Mouse (Mus musculus) spleen, adult 2 months (tissue): ENCODE data around the gene Synpo2. TPM values are rescaled to one million over a fixed set of nuclear protein-coding genes. Genes with fewer than 3 reads are reported as not detected.

Experiments
- DNase-seq, 2 experiments: peaks; one replicate each; pipeline versions ENCODE4 v3.0.0 to v3.0.0-alpha.2; 2012 to 2021; ENCODE audit warnings: low spot score in 2 of 2, low read depth in 1 of 2
- H3K27ac ChIP-seq: fragments of 200-500 bp; 2 replicates; pipeline ENCODE4 v1.5.1; 2012; ENCODE audit warnings: low read length, inconsistent platforms; ENCODE audit not compliant: insufficient read depth
- H3K27me3 ChIP-seq: fragments of 200-500 bp; 2 replicates; pipeline ENCODE4 v1.6.1; 2012; ENCODE audit warnings: mild to moderate bottlenecking, moderate library complexity, low read length, inconsistent platforms; ENCODE audit not compliant: control insufficient read depth, insufficient read depth
- H3K36me3 ChIP-seq: fragments of 200-500 bp; 2 replicates; pipeline ENCODE4 v1.6.1; 2012; ENCODE audit warnings: mild to moderate bottlenecking, low read length, inconsistent platforms; ENCODE audit not compliant: control insufficient read depth, insufficient read depth
- H3K4me1 ChIP-seq: fragments of 200-500 bp; 2 replicates; pipeline ENCODE4 v1.6.1; 2011; ENCODE audit warnings: inconsistent platforms; ENCODE audit not compliant: control insufficient read depth, insufficient read depth, insufficient read length
- H3K4me3 ChIP-seq: fragments of 200-500 bp; 2 replicates; pipeline ENCODE4 v1.5.1; 2011; ENCODE audit warnings: mild to moderate bottlenecking, inconsistent platforms; ENCODE audit not compliant: insufficient read depth, insufficient read length; ENCODE audit errors: extremely low read depth
- CTCF ChIP-seq: fragments of 200-500 bp; IDR thresholded peaks from 2 replicates; pipeline ENCODE4 v1.5.1; 2011; ENCODE audit warnings: mild to moderate bottlenecking, inconsistent platforms; ENCODE audit not compliant: insufficient read depth, insufficient read length, insufficient replicate concordance; ENCODE audit errors: extremely low read depth
- POLR2A ChIP-seq: fragments of 200-500 bp; IDR thresholded peaks from 2 replicates; pipeline ENCODE4 v1.6.1; 2011; ENCODE audit warnings: low read depth, low read length, inconsistent platforms
- WGBS: fragments of 180-500 bp; shearing (Covaris S2); methylation state at CpG from one replicate; pipeline ENCODE4 v1.1.7; 2018; 5-methylcytosine and 5-hydroxymethylcytosine counted together
- polyA plus RNA-seq: library from polyadenylated mRNA; depleted of rRNA; stranded (reverse); fragments of >200 nt; gene quantifications from 2 replicates; pipeline ENCODE4 v1.2.3, GENCODE M21; 2012

The Synpo2 gene
- polyA plus RNA-seq, 1 experiment, result 7.8 TPM

- no peak for DNase-seq
- WGBS, result no CpG with 5 or more reads among the region's 1 CpGs
- Histone ChIP-seq H3K27me3 (no peaks in the 10 kb centered on the region), H3K36me3 (no peaks in the 10 kb centered on the region), H3K27ac (no peak overlapping the region), H3K4me1 (no peaks in the 10 kb centered on the region), H3K4me3 (no peak overlapping the region)
- no peak for TF ChIP-seq CTCF
- TF ChIP-seq POLR2A, result no peak
These were observed 163.5 kb downstream of the Synpo2 start for GRCm38 (mm10) chr3:123072472-123072871.

- no peaks in the 10 kb centered on the region for H3K4me1 ChIP-seq
These were observed 165.0 kb downstream of the Synpo2 start for GRCm38 (mm10) chr3:123070996-123071395.

GRCm38 (mm10) chr3:123066836-123067235 lies 169.1 kb downstream of the Synpo2 start:
- Histone ChIP-seq H3K4me3 (no peak overlapping the region), H3K4me1 (no peaks in the 10 kb centered on the region), H3K27me3 (no peaks in the 10 kb centered on the region), H3K36me3 (no peaks in the 10 kb centered on the region), H3K27ac (no peak overlapping the region)
- TF ChIP-seq CTCF, result no peak
- no peak for TF ChIP-seq POLR2A
- DNase-seq, result no peak
- WGBS, result 91% methylated on average over 7 of the region's 7 CpGs

More at GRCm38 (mm10) chr3:123070996-123071395, 165.0 kb downstream of the Synpo2 start:
- 84% methylated on average over 1 of the region's 1 CpGs for WGBS
- no peak for TF ChIP-seq POLR2A
- TF ChIP-seq CTCF, result no peak
- DNase-seq, result no peak
- no peaks in the 10 kb centered on the region for H3K36me3 ChIP-seq
- no peak overlapping the region for H3K27ac ChIP-seq
- no peak overlapping the region for H3K4me3 ChIP-seq
- H3K27me3 ChIP-seq, result no peaks in the 10 kb centered on the region

GRCm38 (mm10) chr3:123065466-123065865 lies 170.5 kb downstream of the Synpo2 start:
- no peaks in the 10 kb centered on the region for H3K36me3 ChIP-seq
- H3K4me3 ChIP-seq, result no peak overlapping the region
- DNase-seq, result no peak
- H3K4me1 ChIP-seq, result no peaks in the 10 kb centered on the region
- H3K27me3 ChIP-seq, result no peaks in the 10 kb centered on the region
- no peak overlapping the region for H3K27ac ChIP-seq
- TF ChIP-seq POLR2A (no peak), CTCF (no peak)
- 60% methylated on average over 5 of the region's 5 CpGs for WGBS

- Histone ChIP-seq H3K27me3 (no peaks in the 10 kb centered on the region), H3K4me1 (no peaks in the 10 kb centered on the region), H3K36me3 (no peaks in the 10 kb centered on the region), H3K27ac (no peak overlapping the region), H3K4me3 (no peak overlapping the region)
- TF ChIP-seq CTCF (no peak), POLR2A (no peak)
- DNase-seq, result no peak
- WGBS, result 61% methylated on average over 5 of the region's 5 CpGs
These were observed 171.8 kb downstream of the Synpo2 start for GRCm38 (mm10) chr3:123064186-123064585.

GRCm38 (mm10) chr3:123061931-123062330 lies 174.0 kb downstream of the Synpo2 start:
- Histone ChIP-seq H3K4me3 (no peak overlapping the region), H3K27me3 (no peaks in the 10 kb centered on the region), H3K4me1 (no peaks in the 10 kb centered on the region), H3K36me3 (no peaks in the 10 kb centered on the region), H3K27ac (no peak overlapping the region)
- WGBS, result 68% methylated on average over 2 of the region's 2 CpGs
- no peak for DNase-seq
- TF ChIP-seq CTCF, result no peak
- no peak for TF ChIP-seq POLR2A

- TF ChIP-seq CTCF (no peak), POLR2A (no peak)
- no peaks in the 10 kb centered on the region for H3K4me1 ChIP-seq
- no peak overlapping the region for H3K4me3 ChIP-seq
- H3K27ac ChIP-seq, result no peak overlapping the region
- WGBS, result 97% methylated on average over 1 of the region's 1 CpGs
- DNase-seq, result no peak
- no peaks in the 10 kb centered on the region for H3K36me3 ChIP-seq
- no peaks in the 10 kb centered on the region for H3K27me3 ChIP-seq
These were observed 177.1 kb downstream of the Synpo2 start for GRCm38 (mm10) chr3:123058832-123059231.
